Mouse (Mus musculus) heart, postnatal 4 days (tissue): ENCODE measurements around the gene Lsm6. TPM values are rescaled to one million over a fixed set of nuclear protein-coding genes. Genes with fewer than 3 reads are reported as not detected.

Experiments
- DNase-seq: peaks from one replicate; pipeline ENCODE4 v3.0.0; 2021
- total RNA-seq, 2 experiments: library from RNA; stranded (reverse); gene quantifications; 2 replicates each; pipeline ENCODE4 v1.2.3; 2021

Gene Lsm6
- total RNA-seq, 2 experiments from 2014 or later, result 96.5 to 97.7 TPM

DNA sequence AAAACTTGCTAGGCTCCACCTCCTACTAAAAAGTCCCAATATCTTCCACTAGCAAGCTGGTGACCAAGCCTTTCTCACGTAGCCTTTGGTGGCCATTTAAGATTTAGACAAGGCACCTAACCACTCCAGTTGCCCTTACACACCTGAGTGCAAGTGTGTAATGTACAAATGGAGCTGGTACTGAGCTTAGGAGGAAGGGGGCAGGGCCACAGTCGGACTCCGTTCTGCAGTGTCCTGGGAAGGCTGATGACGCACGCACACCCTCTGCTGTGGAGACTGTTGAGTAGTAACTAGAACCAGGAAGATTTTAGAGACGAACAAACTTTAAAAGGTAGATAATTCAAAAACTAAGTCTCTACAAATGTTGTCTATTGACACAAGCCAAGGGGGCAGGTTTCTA lies 19.7 kb downstream of the Lsm6 start:
- DNase-seq, result no peak

DNA sequence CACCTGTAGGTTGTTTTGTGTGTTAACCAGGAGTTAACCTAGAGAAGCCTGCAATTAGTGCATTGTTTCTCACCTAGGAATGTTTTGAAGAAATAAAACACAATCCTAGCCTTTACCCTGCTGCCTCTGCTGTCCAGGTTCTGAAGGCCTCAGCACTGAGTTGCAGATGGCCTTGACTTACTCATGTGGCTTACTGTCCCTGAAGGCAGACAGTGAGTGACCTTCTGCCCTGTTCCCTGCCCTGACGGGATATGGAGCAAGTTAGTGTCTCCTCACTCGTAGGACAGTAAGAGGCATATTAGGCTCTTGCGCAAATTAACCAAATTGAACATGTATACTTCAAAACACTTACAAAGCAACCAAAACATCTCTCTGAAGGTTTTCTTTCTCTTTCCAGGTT lies 22.3 kb downstream of the Lsm6 start:
- DNase-seq, result no peak

DNA sequence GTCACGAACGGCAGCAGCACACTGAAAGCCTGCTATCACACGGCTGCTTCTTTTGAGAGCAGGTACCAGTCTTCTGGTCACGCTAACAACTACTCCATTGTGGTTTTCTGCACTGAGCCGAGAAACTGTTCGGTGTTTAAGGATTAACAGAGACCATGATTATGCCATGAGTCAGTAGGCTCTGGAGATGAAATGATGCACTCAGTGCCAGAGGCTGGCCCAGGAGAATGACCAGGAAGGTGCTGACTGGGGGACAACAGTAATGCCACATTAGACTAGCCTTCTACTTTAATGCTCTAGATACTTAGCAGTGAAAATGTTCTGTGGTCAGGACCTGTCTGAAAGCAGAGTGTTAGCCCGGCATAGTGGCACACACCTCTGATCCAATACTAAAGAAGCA lies 23.0 kb downstream of the Lsm6 start:
- DNase-seq, result no peak

- no peak for DNase-seq
Measured at GRCm38 (mm10) chr8:78793231-78793630, 27.7 kb downstream of the Lsm6 start.

- no peak for DNase-seq
Measured at GRCm38 (mm10) chr8:78776816-78777215, 44.1 kb downstream of the Lsm6 start.

- DNase-seq, result no peak
Measured at GRCm38 (mm10) chr8:78771256-78771655, 49.7 kb downstream of the Lsm6 start.

GRCm38 (mm10) chr8:78770584-78770983 lies 50.4 kb downstream of the Lsm6 start:
- no peak for DNase-seq

- no peak for DNase-seq
Measured at GRCm38 (mm10) chr8:78765556-78765955, 55.4 kb downstream of the Lsm6 start.

DNA sequence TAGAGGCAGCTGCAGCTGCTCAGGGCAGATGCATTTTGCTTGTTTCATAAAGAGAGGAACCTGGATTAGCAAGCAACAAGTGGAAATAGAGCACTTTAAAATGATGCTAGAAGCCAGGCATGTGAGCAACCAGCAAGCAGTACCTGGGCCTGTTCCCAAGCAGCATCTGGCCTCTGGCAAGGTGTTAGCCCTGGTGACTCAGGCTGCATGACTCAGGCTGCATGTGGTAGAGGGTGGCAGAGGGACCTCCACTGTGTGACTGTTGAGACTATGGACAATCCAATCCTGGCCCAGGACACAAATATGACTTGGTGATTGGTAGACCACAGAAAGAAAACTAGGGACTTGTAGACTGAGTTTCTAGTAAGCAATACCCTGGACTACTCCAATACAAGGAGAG lies 56.0 kb downstream of the Lsm6 start:
- no peak for DNase-seq

- DNase-seq, result no peak
Measured at GRCm38 (mm10) chr8:78759139-78759538, 61.8 kb downstream of the Lsm6 start.

- DNase-seq, result no peak
Measured at GRCm38 (mm10) chr8:78754986-78755385, 66.0 kb downstream of the Lsm6 start.

Other genes with a start within 250 kb of the Lsm6 start
- gene Zfp827, start 207.3 kb upstream of the Lsm6 start, total RNA-seq, result 10 to 100 TPM; 27.6 to 28.2 TPM